Mouse (Mus musculus) bone marrow macrophage, adult 2 months (primary cell): Measurements from ENCODE around the gene Uqcrc2.

Experiments
- CTCF ChIP-seq: IDR thresholded peaks from 2 replicates; pipeline ENCODE4 v1.5.1; 2012; ENCODE audit warnings: low read depth, mild to moderate bottlenecking, low read length, moderate library complexity
- POLR2A ChIP-seq: IDR thresholded peaks from 2 replicates; pipeline ENCODE4 v1.6.1; 2012; ENCODE audit warnings: mild to moderate bottlenecking, low read depth, low read length, borderline replicate concordance

DNA sequence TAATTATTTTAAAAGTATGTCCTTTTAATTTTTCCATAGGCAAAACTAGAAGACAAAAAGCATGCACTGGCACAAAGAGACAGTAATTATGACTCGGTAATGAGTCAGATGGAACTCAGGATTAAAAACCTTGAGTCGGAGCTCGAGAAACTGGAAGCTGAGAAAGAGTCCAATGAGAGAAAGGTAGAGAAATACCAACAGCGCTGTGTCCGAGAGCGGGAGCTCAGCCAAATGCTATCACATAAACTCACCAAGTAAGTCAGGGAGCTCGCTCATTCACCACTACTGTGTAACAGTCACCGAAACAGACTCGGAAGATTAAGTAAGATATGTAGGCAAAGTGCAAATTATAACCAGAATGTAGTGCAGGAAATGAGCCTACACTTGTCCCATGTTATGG, 14.1 kb upstream of the Uqcrc2 start:
- no peak for TF ChIP-seq CTCF
- TF ChIP-seq POLR2A: no peak
